Mouse (Mus musculus) small intestine, adult 2 months (tissue): Measurements from ENCODE around the gene Atrn.

Source experiments
- CTCF ChIP-seq: fragments of 200-500 bp; IDR thresholded peaks from 2 replicates; pipeline ENCODE4 v1.5.1; 2012; ENCODE audit warnings: low read depth, mild to moderate bottlenecking, control low read depth, inconsistent platforms, low read length, moderate library complexity, mixed read lengths; ENCODE audit not compliant: insufficient replicate concordance, insufficient read length; ENCODE audit errors: extremely low read depth
- POLR2A ChIP-seq: fragments of 200-500 bp; IDR thresholded peaks from 2 replicates; pipeline ENCODE4 v1.6.1; 2012; ENCODE audit warnings: low read depth, mild to moderate bottlenecking, control low read depth, inconsistent platforms, low read length, moderate library complexity

DNA sequence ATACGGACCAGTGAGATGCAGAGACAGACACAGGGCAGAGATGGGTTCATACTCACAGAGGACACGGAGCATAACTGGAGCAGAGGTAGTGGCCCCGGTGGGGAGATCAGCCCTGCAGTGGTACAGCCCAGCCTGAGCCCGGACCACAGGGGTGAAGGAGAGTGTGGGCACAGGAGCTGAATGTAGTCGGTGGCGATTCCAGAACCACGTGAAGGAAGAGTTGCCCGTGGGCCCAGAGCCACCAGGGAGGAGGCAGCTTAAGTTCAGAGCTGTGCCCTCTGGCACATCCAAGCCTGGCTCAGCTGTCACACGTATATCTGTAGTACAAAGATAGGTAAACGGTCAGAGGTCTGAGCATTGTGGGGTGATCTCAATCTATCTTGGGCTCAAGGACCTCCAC is 166.2 kb downstream of the Atrn start:
- TF ChIP-seq CTCF (no peak), POLR2A (no peak)
